Mouse (Mus musculus) E14TG2a.4 (cell line): ENCODE results near the gene Ybx1.

Experiments used
- H3K27me3 ChIP-seq: 2 replicates; pipeline ENCODE4 v1.6.1; 2014; ENCODE audit warnings: low read length, control low read depth; ENCODE audit not compliant: insufficient read depth
- H3K36me3 ChIP-seq: 2 replicates; pipeline ENCODE4 v1.6.1; 2014; ENCODE audit warnings: low read length, control low read depth; ENCODE audit not compliant: insufficient read depth
- H3K4me1 ChIP-seq: replicated peaks from 2 replicates; pipeline ENCODE4 v1.6.1; 2014; ENCODE audit warnings: low read depth, low read length, control low read depth
- H3K4me3 ChIP-seq: replicated peaks from 2 replicates; pipeline ENCODE4 v1.5.1; 2014; ENCODE audit warnings: mild to moderate bottlenecking, low read length
- H3K9me3 ChIP-seq: 2 replicates; pipeline ENCODE4 v1.6.1; 2014; ENCODE audit warnings: low read length, control low read depth
- CTCF ChIP-seq: conservative IDR thresholded peaks from 2 replicates; pipeline ENCODE4 v1.5.1; 2014; ENCODE audit warnings: low read length
- NANOG ChIP-seq: IDR thresholded peaks from 2 replicates; pipeline ENCODE4 v1.6.1; 2014; ENCODE audit warnings: borderline replicate concordance, low read length, mixed read lengths
- POU5F1 ChIP-seq: IDR thresholded peaks from 2 replicates; pipeline ENCODE4 v1.6.1; 2014; ENCODE audit warnings: low read length, borderline replicate concordance

Ybx1 gene

GRCm38 (mm10) chr4:119294415-119295133 lies at the start of gene Ybx1:
Ybx1 (minus strand) TSS chr4:119294604.
- no peaks in the 10 kb centered on the region for H3K9me3 ChIP-seq
- H3K36me3 ChIP-seq = peaks cover 44% of the 10 kb centered on the region
- peaks cover 57% of the 10 kb centered on the region for H3K4me1 ChIP-seq
- TF ChIP-seq CTCF (no peak), NANOG (no peak), POU5F1 (no peak)
- H3K27me3 ChIP-seq = no peaks in the 10 kb centered on the region
- peak within 1 kb of the TSS; percentile 97 for H3K4me3 ChIP-seq

GRCm38 (mm10) chr4:119338861-119339361 lies 44.5 kb upstream of the Ybx1 start:
- Histone ChIP-seq H3K4me3 (no peak overlapping the region), H3K4me1 (peaks cover 5% of the 10 kb centered on the region; the same call in 1 of the 2 replicates), H3K36me3 (no peaks in the 10 kb centered on the region), H3K9me3 (no peaks in the 10 kb centered on the region), H3K27me3 (no peaks in the 10 kb centered on the region)
- TF ChIP-seq POU5F1 (no peak), NANOG (no peak), CTCF (peak; percentile 92)

DNA sequence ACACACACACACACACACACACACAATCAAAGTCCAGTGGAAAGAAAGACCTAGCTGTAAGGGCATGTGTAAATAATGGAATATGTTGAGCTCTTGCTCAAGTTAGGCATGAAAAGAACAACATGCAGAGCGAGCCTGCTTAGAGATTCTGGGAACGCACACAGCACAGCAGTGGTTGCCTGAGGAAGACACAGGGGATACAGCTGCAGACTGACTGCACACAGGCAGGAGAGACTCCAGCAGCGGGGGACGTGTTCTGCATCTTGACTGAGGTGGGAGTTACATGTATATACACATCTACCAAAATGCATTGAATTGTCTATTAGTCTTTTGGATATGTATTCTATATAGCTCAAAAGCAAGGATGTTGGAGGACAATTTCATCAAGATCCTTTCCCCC lies 44.0 kb upstream of the Ybx1 start:
- H3K4me1 ChIP-seq = peaks cover 5% of the 10 kb centered on the region; the same call in 1 of the 2 replicates
- no peaks in the 10 kb centered on the region for H3K27me3 ChIP-seq
- H3K4me3 ChIP-seq = no peak overlapping the region
- no peak for TF ChIP-seq CTCF
- no peak for TF ChIP-seq POU5F1
- TF ChIP-seq NANOG = no peak
- H3K36me3 ChIP-seq = no peaks in the 10 kb centered on the region
- H3K9me3 ChIP-seq = no peaks in the 10 kb centered on the region

GRCm38 (mm10) chr4:119333487-119333886 lies 39.1 kb upstream of the Ybx1 start:
- Histone ChIP-seq H3K4me1 (peaks cover 2% of the 10 kb centered on the region; the same call in 1 of the 2 replicates), H3K9me3 (no peaks in the 10 kb centered on the region), H3K36me3 (no peaks in the 10 kb centered on the region), H3K27me3 (no peaks in the 10 kb centered on the region), H3K4me3 (no peak overlapping the region)
- TF ChIP-seq CTCF = no peak
- no peak for TF ChIP-seq NANOG
- no peak for TF ChIP-seq POU5F1

DNA sequence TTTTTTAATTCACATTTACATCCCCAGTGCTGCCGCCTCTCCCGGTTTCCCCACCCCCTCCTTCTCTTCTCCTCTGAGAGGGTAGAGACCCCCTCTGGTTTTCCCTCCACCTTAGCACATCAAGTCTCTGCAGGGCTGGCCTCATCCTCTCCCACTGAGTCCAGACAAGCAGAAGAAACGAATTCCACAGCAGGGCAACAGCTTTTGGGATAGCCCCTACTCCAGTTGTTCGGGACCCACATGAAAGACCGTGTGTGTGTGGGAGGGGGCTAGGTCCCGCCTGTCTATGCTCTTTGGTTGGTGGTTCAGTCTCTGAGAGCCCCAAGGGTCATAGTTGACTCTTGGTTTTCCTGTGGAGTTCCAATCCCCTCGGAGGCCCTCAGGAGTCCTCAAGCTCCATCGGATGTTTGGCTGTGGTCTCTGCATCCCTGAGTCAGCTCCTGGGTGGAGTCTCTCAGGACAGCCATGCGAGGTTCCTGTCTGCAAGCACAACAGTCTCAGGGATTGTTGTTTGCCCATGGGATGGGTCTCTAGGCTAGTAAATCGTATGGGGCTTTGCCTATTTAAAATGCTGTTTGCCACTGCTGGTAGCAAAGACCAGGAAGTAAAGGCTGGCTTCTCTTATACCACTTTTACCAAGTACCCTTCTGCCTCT lies 26.6 kb upstream of the Ybx1 start:
- Histone ChIP-seq H3K27me3 (no peaks in the 10 kb centered on the region), H3K4me1 (peaks cover 25% of the 10 kb centered on the region), H3K36me3 (peaks cover 35% of the 10 kb centered on the region), H3K9me3 (no peaks in the 10 kb centered on the region), H3K4me3 (peak overlapping the region; percentile 90)
- TF ChIP-seq CTCF (no peak), POU5F1 (no peak), NANOG (no peak)

DNA sequence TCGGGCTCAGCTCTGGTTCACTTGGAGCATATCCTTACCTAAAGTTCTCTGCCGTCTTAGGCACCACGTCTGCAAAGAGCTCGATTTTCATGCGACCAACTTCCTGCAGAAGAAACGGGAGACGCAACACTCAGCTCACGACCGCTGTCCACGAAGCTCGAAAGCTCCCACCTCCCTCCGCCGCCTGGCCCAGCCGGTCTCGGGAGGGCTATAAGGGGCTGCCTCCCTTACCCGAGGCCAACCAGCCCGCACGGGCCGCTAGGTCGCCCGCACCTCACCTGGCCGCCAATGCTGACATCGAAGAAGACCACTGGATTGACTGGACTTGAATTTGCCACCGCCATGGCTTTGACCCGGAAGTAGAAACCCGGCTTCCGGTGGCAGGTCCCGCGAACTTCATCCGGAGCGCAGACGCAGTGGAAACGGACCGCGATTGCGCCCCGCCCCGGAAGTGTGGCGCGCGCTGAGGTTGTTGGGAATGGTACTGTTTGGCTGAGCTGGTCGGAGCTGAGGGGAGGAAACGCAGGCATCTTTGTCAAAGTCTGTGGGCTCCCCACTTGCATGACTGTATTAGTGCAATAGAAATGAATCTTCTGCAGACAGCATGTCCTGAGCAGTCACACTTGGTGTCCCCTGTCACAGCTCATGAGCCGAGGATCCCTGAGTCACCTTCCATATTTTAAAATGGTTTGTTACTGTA lies 25.9 kb upstream of the Ybx1 start, which contains the start of gene Ppih:
Ppih (minus strand) TSS at position 416 of the 700 bp plus-strand sequence.
- H3K9me3 ChIP-seq = no peaks in the 10 kb centered on the region
- H3K36me3 ChIP-seq = peaks cover 42% of the 10 kb centered on the region
- H3K4me3 ChIP-seq = peak within 1 kb of the TSS; percentile 90
- peaks cover 25% of the 10 kb centered on the region for H3K4me1 ChIP-seq
- TF ChIP-seq CTCF (no peak), NANOG (no peak), POU5F1 (no peak)
- no peaks in the 10 kb centered on the region for H3K27me3 ChIP-seq

DNA sequence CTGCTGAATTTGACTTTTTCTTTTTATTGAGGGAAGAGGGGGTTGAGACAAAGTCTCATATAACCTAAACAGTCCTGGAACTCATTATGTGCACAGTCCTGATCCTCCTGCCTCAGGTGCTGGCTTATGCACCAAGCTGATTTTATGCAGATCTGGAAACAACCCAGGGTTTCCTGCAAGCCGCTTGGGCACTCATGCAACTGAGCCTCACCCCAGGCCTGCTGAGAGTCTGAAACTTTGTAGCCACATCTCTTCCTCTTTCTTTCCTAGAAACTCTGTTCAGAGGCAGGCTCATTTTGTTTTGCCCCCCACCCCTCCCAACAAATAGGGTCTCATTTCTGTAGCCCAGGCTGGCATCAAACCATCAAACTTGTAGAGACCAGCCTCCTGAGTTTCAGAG lies 19.4 kb upstream of the Ybx1 start:
- H3K4me3 ChIP-seq = no peak overlapping the region
- no peaks in the 10 kb centered on the region for H3K9me3 ChIP-seq
- peaks cover 2% of the 10 kb centered on the region; the same call in 1 of the 2 replicates for H3K4me1 ChIP-seq
- TF ChIP-seq POU5F1 (no peak), NANOG (no peak), CTCF (no peak)
- H3K36me3 ChIP-seq = peaks cover 98% of the 10 kb centered on the region
- H3K27me3 ChIP-seq = no peaks in the 10 kb centered on the region

DNA sequence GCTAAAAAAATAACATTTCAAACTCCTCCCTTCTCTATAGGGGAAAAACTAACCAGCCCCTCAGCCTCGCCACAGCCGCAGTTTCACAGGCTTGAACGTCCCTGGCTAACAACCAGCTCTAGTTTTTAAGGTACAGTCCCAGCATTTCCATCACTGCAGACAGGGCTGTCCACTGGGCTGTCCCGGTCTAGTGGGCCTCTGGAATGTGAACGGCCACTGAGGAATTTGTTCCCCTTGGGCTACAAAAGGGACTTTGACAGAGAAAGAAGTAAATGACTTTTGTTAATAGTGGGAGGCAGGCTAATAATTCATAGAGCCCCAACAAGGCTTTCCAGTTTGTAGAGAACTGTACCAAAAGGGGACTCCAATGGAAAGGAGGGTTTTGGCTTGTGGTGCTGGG lies 11.0 kb upstream of the Ybx1 start:
- Histone ChIP-seq H3K27me3 (no peaks in the 10 kb centered on the region), H3K9me3 (no peaks in the 10 kb centered on the region), H3K4me1 (0 out of 2 replicates have a peak, but pooled peaks cover 3% of the 10 kb centered on the region), H3K36me3 (peaks cover 70% of the 10 kb centered on the region), H3K4me3 (no peak overlapping the region)
- no peak for TF ChIP-seq POU5F1
- no peak for TF ChIP-seq NANOG
- TF ChIP-seq CTCF = no peak
